Mouse (Mus musculus) ES-Bruce4 (cell line): ENCODE data around the gene Aen. TPM values are rescaled to one million over a fixed set of nuclear protein-coding genes. Genes with fewer than 3 reads are reported as not detected.
A peak's percentile ranks its signal among the peaks of the same experiment; 100 is the strongest.

Experiments used
- H3K27ac ChIP-seq: 2 replicates; pipeline ENCODE4 v1.5.1; 2012; ENCODE audit warnings: low read length, inconsistent platforms; ENCODE audit not compliant: insufficient read depth
- H3K27me3 ChIP-seq: 2 replicates; pipeline ENCODE4 v1.6.1; 2012; ENCODE audit warnings: mild to moderate bottlenecking, low read length, inconsistent platforms; ENCODE audit not compliant: control insufficient read depth, poor library complexity, insufficient read depth, severe bottlenecking
- H3K36me3 ChIP-seq: 2 replicates; pipeline ENCODE4 v1.6.1; 2012; ENCODE audit warnings: inconsistent platforms, mild to moderate bottlenecking, low read length, moderate library complexity; ENCODE audit not compliant: control insufficient read depth, poor library complexity, insufficient read depth, severe bottlenecking
- H3K4me1 ChIP-seq: one replicate; pipeline ENCODE4 v1.8.1; 2011; ENCODE audit warnings: low read length; ENCODE audit not compliant: control insufficient read depth, insufficient read depth
- H3K4me3 ChIP-seq: 2 replicates; pipeline ENCODE4 v1.5.1; 2011; ENCODE audit warnings: low read depth, mild to moderate bottlenecking, low read length
- H3K9ac ChIP-seq: 2 replicates; pipeline ENCODE4 v1.6.1; 2012; ENCODE audit warnings: low read depth, mild to moderate bottlenecking, inconsistent platforms; ENCODE audit not compliant: poor library complexity, severe bottlenecking
- H3K9me3 ChIP-seq: replicated peaks from 2 replicates; pipeline ENCODE4 v1.6.1; 2012; ENCODE audit warnings: mild to moderate bottlenecking, low read length, inconsistent platforms; ENCODE audit not compliant: control insufficient read depth, poor library complexity, insufficient read depth, severe bottlenecking
- CTCF ChIP-seq: IDR thresholded peaks from one replicate; pipeline ENCODE4 v1.8.1; 2011; ENCODE audit warnings: low read depth, low read length
- EP300 ChIP-seq: IDR thresholded peaks from 2 replicates; pipeline ENCODE4 v1.6.1; 2011; ENCODE audit warnings: low read depth, low read length; ENCODE audit not compliant: insufficient read depth
- POLR2A ChIP-seq: IDR thresholded peaks from one replicate; pipeline ENCODE4 v1.8.1; 2011; ENCODE audit warnings: low read length; ENCODE audit not compliant: insufficient read depth
- polyA plus RNA-seq: library from polyadenylated mRNA; stranded (reverse); fragments of >200 nt; gene quantifications from 2 replicates; pipeline ENCODE4 v1.2.4, GENCODE M21; 2011; ENCODE audit warnings: low read depth; ENCODE audit not compliant: missing spikeins, insufficient read depth, insufficient read length

The Aen gene
- 117 and 121 TPM in 2 replicates for polyA plus RNA-seq

GRCm38 (mm10) chr7:78895653-78896333 is at the start of gene Aen:
Aen (plus strand) TSS chr7:78895854.
- H3K9me3 ChIP-seq = peaks cover 25% of the 10 kb centered on the region
- no peak for TF ChIP-seq POLR2A
- TF ChIP-seq EP300 = no peak
- no peak for TF ChIP-seq CTCF
- H3K27me3 ChIP-seq = no peaks in the 10 kb centered on the region
- peaks cover 16% of the 10 kb centered on the region for H3K36me3 ChIP-seq
- H3K4me1 ChIP-seq = no peaks in the 10 kb centered on the region
- peak within 1 kb of the TSS; percentile 54 for H3K27ac ChIP-seq
- H3K4me3 ChIP-seq = peak within 1 kb of the TSS; percentile 90
- peak within 1 kb of the TSS; percentile 95 for H3K9ac ChIP-seq

- TF ChIP-seq CTCF (no peak), POLR2A (no peak), EP300 (no peak)
- peak overlapping the region; percentile 86 for H3K4me3 ChIP-seq
- no peaks in the 10 kb centered on the region for H3K4me1 ChIP-seq
- H3K9me3 ChIP-seq = no peaks in the 10 kb centered on the region
- no peaks in the 10 kb centered on the region for H3K27me3 ChIP-seq
- peak overlapping the region; percentile 75 for H3K9ac ChIP-seq
- no peaks in the 10 kb centered on the region for H3K36me3 ChIP-seq
- H3K27ac ChIP-seq = peak overlapping the region; percentile 14
Measured at GRCm38 (mm10) chr7:78846066-78846716, 49.5 kb upstream of the Aen start.

GRCm38 (mm10) chr7:78846737-78847434 is 48.8 kb upstream of the Aen start, which contains the start of gene Det1:
Det1 (minus strand) TSS chr7:78847263.
- Histone ChIP-seq H3K9me3 (no peaks in the 10 kb centered on the region), H3K27ac (peak within 1 kb of the TSS; percentile 14), H3K4me1 (no peaks in the 10 kb centered on the region), H3K36me3 (no peaks in the 10 kb centered on the region), H3K27me3 (no peaks in the 10 kb centered on the region), H3K4me3 (peak within 1 kb of the TSS; percentile 86), H3K9ac (peak within 1 kb of the TSS; percentile 75)
- TF ChIP-seq EP300 (peak; percentile 65; the same call in 1 of the 2 replicates), CTCF (peak; percentile 88), POLR2A (no peak)

- Histone ChIP-seq H3K4me3 (no peak overlapping the region), H3K36me3 (no peaks in the 10 kb centered on the region), H3K9ac (no peak overlapping the region), H3K27me3 (no peaks in the 10 kb centered on the region), H3K4me1 (no peaks in the 10 kb centered on the region), H3K9me3 (no peaks in the 10 kb centered on the region), H3K27ac (no peak overlapping the region)
- no peak for TF ChIP-seq CTCF
- no peak for TF ChIP-seq POLR2A
- TF ChIP-seq EP300 = no peak
Measured at GRCm38 (mm10) chr7:78854051-78854450, 41.6 kb upstream of the Aen start.

- no peaks in the 10 kb centered on the region for H3K4me1 ChIP-seq
- H3K9me3 ChIP-seq = no peaks in the 10 kb centered on the region
- H3K4me3 ChIP-seq = no peak overlapping the region
- no peaks in the 10 kb centered on the region for H3K36me3 ChIP-seq
- H3K27me3 ChIP-seq = no peaks in the 10 kb centered on the region
- no peak overlapping the region for H3K27ac ChIP-seq
- no peak overlapping the region for H3K9ac ChIP-seq
- no peak for TF ChIP-seq POLR2A
- TF ChIP-seq EP300 = no peak
- TF ChIP-seq CTCF = no peak
Measured at GRCm38 (mm10) chr7:78855044-78855655, 40.5 kb upstream of the Aen start.
